Mouse (Mus musculus) neural tube, embryonic 15.5 days (tissue): ENCODE measurements around the gene Cntd1. TPM values are rescaled to one million over a fixed set of nuclear protein-coding genes. Genes with fewer than 3 reads are reported as not detected.

ENCODE experiments used
- ATAC-seq: fragments of 200-750 bp; cut with Nextera tagmentation; 2 replicates; pipeline ENCODE4 v1.8.0; 2017; ENCODE audit warnings: mild to moderate bottlenecking, moderate TSS enrichment, moderate library complexity; ENCODE audit not compliant: low FRiP score
- H3K27ac ChIP-seq: fragments of 300-500 bp; sonication (generic); replicated peaks from 2 replicates; pipeline ENCODE4 v1.5.1; 2015; ENCODE audit warnings: mild to moderate bottlenecking, inconsistent platforms
- H3K27me3 ChIP-seq: fragments of 300-500 bp; sonication (generic); replicated peaks from 2 replicates; pipeline ENCODE4 v1.6.1; 2015; ENCODE audit warnings: inconsistent platforms
- H3K36me3 ChIP-seq: fragments of 300-500 bp; sonication (generic); 2 replicates; pipeline ENCODE4 v1.6.1; 2015; ENCODE audit warnings: inconsistent platforms
- H3K4me1 ChIP-seq: fragments of 300-500 bp; sonication (generic); 2 replicates; pipeline ENCODE4 v1.6.1; 2015; ENCODE audit warnings: inconsistent platforms
- H3K4me2 ChIP-seq: fragments of 300-500 bp; sonication (generic); 2 replicates; pipeline ENCODE4 v1.6.1; 2015; ENCODE audit warnings: inconsistent platforms, mild to moderate bottlenecking, moderate library complexity
- H3K4me3 ChIP-seq: fragments of 300-500 bp; sonication (generic); replicated peaks from 2 replicates; pipeline ENCODE4 v1.5.1; 2015; ENCODE audit warnings: mild to moderate bottlenecking, inconsistent platforms
- H3K9ac ChIP-seq: fragments of 300-500 bp; sonication (generic); replicated peaks from 2 replicates; pipeline ENCODE4 v1.6.1; 2015; ENCODE audit warnings: mild to moderate bottlenecking, inconsistent platforms
- H3K9me3 ChIP-seq: fragments of 300-500 bp; sonication (generic); replicated peaks from 2 replicates; pipeline ENCODE4 v1.6.1; 2016; ENCODE audit warnings: inconsistent platforms
- WGBS: fragments of 180-500 bp; shearing (Covaris S2); methylation state at CpG from one replicate; pipeline ENCODE4 v1.1.7; 2015; ENCODE audit warnings: mixed read lengths; 5-methylcytosine and 5-hydroxymethylcytosine counted together
- polyA plus RNA-seq: library from polyadenylated mRNA; unstranded; fragments of >200 nt; fragmentation: Nextera tagmentation; extraction: Ambion mirVana; gene quantifications from 2 replicates; pipeline ENCODE4 v1.2.1, GENCODE M21; 2015

Cntd1 gene
- polyA plus RNA-seq, 1 experiment from 2014 or later = 0.77 TPM

DNA sequence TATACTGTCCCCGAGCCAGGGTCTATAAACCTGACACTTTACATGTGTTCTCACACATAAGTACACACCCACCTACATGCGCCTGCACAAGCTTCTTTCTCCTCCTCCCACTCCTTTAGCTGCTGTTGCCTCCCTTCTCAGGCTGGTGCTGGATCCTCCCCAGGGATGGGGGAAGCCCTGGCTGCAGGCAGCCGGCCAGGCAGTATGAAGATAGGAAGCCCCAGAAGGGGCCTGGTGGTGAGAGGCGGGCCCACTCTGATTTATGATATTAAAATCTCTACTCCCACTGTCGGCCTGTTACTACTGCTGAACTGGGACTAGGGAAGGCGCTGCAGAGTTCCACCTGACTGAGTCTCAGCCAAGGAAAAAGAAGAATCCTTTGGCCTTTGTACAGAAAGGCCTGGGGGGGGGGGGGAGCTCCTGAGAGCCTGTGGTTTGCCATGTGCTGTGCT lies 19.5 kb upstream of the Cntd1 start:
- Histone ChIP-seq H3K9ac (no peak overlapping the region), H3K4me1 (peaks cover 46% of the 10 kb centered on the region), H3K4me3 (no peak overlapping the region), H3K27ac (peak overlapping the region; percentile 34; the same call in 1 of the 2 replicates), H3K4me2 (peak overlapping the region; percentile 93), H3K27me3 (peaks cover 31% of the 10 kb centered on the region), H3K9me3 (no peaks in the 10 kb centered on the region), H3K36me3 (peaks cover 21% of the 10 kb centered on the region)
- 23% methylated on average over 6 of the region's 6 CpGs for WGBS
- no peak for ATAC-seq

DNA sequence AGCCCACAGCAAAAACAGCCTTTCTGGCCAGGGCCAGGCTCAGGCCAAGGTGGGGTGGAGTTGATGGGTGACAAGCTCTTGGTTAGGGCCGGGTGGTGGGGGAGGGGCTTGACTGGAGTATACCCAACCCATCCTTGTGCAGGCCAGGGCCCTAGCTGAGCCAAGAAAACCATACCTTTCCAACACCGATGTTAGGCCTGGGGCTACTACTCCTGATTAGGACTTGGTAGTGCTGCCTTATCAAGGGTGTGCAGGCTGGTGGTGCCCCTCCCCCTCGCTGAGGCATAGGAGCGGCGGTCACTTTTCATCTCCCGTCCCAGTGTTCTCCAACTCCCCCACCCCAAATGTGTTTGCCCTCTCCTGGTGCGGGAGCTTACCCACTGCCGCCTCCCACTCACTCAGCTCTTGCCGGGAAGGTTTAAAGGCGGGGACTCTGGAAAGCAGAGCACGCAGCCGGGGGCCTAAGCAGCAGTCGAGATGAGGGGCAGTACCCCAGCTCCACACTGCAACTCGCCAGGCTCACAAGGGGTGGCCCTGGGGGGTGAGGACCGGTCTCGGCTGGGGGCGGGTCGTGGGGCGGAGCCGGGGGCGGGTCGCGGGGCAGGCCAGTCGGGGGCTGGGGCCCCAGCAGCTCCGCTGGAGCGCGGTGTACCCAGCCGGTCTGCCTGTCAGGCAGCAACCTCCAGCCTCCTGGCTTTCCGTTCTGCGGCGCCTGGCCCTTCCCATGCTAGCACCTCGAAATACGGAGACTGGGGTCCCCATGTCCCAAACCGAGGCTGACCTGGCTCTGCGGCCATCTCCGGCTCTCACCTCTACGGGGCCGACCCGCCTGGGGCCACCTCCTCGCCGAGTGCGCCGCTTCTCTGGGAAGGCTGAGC lies 18.6 kb upstream of the Cntd1 start, which contains the start of gene Wnk4:
Wnk4 (plus strand) TSS at position 620 of the 878 bp plus-strand sequence.
- Histone ChIP-seq H3K9ac (peak within 1 kb of the TSS; percentile 75), H3K36me3 (peaks cover 21% of the 10 kb centered on the region), H3K27me3 (peaks cover 38% of the 10 kb centered on the region), H3K27ac (peak within 1 kb of the TSS; percentile 34), H3K4me1 (peaks cover 47% of the 10 kb centered on the region), H3K4me3 (peak within 1 kb of the TSS; percentile 49), H3K9me3 (no peaks in the 10 kb centered on the region), H3K4me2 (peak within 1 kb of the TSS; percentile 93)
- ATAC-seq = peak; percentile 56
- under 1% methylated on average over 43 of the region's 43 CpGs for WGBS

DNA sequence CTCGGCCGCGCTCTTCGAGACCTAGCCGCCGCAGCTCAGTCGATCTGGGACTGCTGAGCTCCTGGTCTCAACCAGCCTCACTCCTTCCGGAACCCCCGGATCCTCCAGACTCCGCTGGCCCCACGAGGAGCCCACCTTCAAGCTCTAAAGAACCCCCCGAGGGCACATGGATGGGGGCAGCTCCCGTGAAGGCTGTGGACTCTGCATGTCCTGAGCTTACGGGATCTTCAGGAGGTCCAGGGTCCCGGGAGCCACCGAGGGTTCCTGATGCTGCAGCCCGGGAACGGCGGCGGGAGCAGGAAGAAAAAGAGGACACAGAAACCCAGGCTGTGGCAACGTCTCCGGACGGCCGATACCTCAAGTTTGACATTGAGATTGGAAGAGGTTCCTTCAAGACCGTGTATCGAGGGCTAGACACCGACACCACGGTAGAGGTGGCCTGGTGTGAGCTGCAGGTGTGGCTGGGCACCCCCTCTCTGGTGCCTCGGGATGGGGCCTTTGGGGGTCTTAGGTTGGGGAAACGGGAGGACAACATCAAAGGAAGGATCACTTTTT lies 17.9 kb upstream of the Cntd1 start:
- H3K4me2 ChIP-seq = peak overlapping the region; percentile 93
- H3K9me3 ChIP-seq = no peaks in the 10 kb centered on the region
- WGBS = under 1% methylated on average over 30 of the region's 30 CpGs
- H3K36me3 ChIP-seq = peaks cover 21% of the 10 kb centered on the region
- H3K4me3 ChIP-seq = peak overlapping the region; percentile 49
- H3K9ac ChIP-seq = peak overlapping the region; percentile 75
- peaks cover 43% of the 10 kb centered on the region for H3K27me3 ChIP-seq
- ATAC-seq = peak; percentile 21; the same call in 1 of the 2 replicates
- peaks cover 52% of the 10 kb centered on the region for H3K4me1 ChIP-seq
- peak overlapping the region; percentile 34; the same call in 1 of the 2 replicates for H3K27ac ChIP-seq

DNA sequence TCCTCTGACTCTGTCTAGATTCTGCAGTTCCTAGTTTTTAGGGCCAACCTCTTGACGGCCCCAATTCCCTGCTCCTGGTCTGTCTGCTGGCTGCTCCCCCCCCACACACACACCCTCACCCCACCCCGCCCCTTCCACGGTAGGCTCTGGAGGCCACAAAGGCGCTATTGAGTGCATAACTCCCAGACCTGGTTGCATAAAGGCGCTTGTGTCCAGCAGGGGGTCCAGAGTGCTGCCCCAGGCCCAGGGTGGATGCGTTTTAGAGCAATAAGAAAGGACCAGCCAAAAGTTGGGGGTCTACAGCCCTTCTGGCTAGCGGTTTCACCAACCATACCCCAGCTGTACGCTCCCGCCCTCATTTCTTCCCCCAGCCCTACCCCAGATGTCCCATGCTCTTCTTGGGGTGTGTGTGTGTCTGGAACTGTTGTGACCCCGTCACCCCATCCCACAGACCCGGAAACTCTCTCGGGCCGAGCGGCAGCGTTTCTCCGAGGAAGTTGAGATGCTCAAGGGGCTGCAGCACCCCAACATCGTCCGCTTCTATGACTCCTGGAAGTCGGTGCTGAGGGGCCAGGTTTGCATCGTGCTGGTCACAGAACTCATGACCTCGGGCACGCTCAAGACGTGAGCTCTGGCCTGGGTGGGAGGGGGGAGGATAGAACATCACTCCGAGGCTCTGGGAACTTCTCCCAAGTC lies 16.4 kb upstream of the Cntd1 start:
- no peak overlapping the region for H3K9ac ChIP-seq
- H3K27me3 ChIP-seq = peaks cover 52% of the 10 kb centered on the region
- 1% methylated on average over 24 of the region's 24 CpGs for WGBS
- no peak for ATAC-seq
- H3K27ac ChIP-seq = no peak overlapping the region
- peak overlapping the region; percentile 34 for H3K4me2 ChIP-seq
- H3K36me3 ChIP-seq = peaks cover 13% of the 10 kb centered on the region
- no peaks in the 10 kb centered on the region for H3K9me3 ChIP-seq
- H3K4me3 ChIP-seq = peak overlapping the region; percentile 17
- H3K4me1 ChIP-seq = peaks cover 52% of the 10 kb centered on the region

DNA sequence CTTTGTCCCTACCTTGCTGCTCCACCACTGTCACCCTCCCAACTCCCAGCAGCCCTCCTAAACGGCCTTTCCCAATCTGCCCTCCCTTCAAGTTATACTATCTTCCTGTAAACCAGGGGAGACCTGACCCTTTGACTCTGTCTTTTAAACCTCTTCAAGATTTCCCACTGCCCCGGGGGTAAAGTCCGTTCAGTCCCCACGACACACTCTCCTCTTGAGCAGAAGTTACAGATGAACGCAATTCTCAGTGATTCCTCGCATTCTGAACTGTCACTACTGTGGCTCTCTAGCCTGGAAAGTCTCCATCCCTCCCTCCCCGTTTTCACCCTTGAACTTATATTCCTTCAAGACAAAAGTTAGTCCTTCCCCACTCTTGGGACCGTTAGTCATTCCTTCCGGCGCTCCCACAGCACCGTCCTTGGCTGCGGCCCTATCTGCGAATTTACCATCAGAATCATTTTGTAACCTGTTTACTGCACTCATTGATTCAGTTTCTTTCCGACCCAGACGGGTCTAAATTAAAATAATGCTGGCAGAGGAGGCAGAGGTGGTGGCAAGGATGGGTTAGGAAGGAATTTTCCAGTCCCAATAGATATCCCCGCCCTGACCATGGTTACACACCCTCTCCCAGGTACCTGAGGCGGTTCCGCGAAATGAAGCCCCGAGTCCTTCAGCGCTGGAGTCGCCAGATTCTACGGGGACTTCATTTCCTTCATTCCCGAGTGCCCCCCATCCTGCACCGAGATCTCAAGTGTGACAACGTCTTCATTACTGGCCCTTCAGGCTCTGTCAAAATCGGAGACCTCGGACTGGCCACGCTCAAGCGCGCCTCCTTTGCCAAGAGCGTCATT lies 15.4 kb upstream of the Cntd1 start:
- Histone ChIP-seq H3K36me3 (peaks cover 7% of the 10 kb centered on the region), H3K4me1 (peaks cover 52% of the 10 kb centered on the region), H3K4me3 (no peak overlapping the region), H3K9ac (no peak overlapping the region), H3K9me3 (no peaks in the 10 kb centered on the region), H3K27ac (no peak overlapping the region), H3K27me3 (peaks cover 55% of the 10 kb centered on the region), H3K4me2 (no peak overlapping the region)
- 4% methylated on average over 32 of the region's 32 CpGs for WGBS
- no peak for ATAC-seq

DNA sequence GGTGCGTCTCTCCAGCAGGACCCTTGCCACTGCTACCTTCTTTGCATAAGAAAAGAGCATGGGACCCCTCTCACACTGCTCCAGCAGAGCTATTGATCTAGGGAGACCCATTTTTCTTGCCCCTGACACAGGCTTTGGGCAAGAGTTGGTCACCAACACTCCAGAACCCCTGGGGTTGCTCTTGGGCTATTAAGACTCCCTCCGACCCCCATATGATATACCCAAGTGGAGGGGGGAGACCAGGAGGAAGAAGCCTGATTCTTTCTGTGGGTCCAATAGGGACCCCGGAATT lies 14.9 kb upstream of the Cntd1 start:
- Histone ChIP-seq H3K4me3 (no peak overlapping the region), H3K9me3 (no peaks in the 10 kb centered on the region), H3K27ac (no peak overlapping the region), H3K4me2 (no peak overlapping the region), H3K9ac (no peak overlapping the region), H3K27me3 (peaks cover 55% of the 10 kb centered on the region), H3K36me3 (0 out of 2 replicates have a peak, but pooled peaks cover 4% of the 10 kb centered on the region), H3K4me1 (peaks cover 52% of the 10 kb centered on the region)
- no peak for ATAC-seq
- 8% methylated on average over 3 of the region's 3 CpGs for WGBS

DNA sequence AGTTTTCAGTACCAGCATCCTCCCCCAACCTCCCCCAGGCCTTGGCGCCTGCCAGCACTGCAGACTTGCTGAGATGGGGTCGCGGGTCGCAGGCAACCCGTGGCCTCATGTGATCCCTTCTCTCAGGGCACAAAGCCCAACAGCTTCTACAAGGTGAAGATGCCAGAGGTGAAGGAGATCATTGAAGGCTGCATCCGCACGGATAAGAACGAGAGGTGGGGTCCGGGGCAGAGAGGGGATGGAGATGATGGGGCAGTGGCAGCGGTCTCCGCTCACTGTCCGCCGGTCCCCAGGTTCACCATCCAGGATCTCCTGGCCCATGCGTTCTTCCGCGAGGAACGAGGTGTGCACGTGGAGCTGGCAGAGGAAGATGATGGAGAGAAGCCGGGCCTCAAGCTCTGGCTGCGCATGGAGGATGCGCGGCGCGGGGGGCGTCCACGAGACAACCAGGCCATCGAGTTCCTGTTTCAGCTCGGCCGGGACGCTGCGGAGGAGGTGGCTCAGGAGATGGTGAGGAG lies 13.8 kb upstream of the Cntd1 start:
- 3% methylated on average over 31 of the region's 31 CpGs for WGBS

DNA sequence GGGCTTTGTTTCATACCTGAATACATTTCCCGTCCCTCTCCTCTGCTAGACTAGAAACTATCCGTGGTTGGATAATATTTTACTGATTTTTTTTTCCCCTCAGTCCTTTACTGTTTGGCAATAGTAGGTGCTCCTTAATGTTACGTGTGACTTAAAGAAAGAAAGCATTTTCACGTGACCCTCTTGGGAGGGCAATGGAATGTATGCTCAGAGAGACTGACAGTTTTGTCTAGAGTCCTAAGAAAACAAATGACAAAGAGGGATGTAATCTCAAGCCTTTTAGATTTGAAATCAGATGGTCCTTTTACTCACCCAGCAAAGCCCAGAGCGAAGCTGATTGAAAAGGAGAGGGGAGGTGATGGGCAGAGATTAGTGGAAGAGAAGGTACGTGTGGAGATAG lies 12.9 kb upstream of the Cntd1 start:
- peaks cover 36% of the 10 kb centered on the region for H3K4me1 ChIP-seq
- H3K27ac ChIP-seq = no peak overlapping the region
- H3K9me3 ChIP-seq = no peaks in the 10 kb centered on the region
- peak overlapping the region; percentile 36; the same call in 1 of the 2 replicates for H3K4me3 ChIP-seq
- H3K4me2 ChIP-seq = peak overlapping the region; percentile 62; the same call in 1 of the 2 replicates
- peaks cover 49% of the 10 kb centered on the region for H3K27me3 ChIP-seq
- no peak overlapping the region for H3K9ac ChIP-seq
- ATAC-seq = no peak
- H3K36me3 ChIP-seq = no peaks in the 10 kb centered on the region
- WGBS = 30% methylated on average over 6 of the region's 6 CpGs

More for the DNA sequence above, 13.8 kb upstream of the Cntd1 start:
- no peak overlapping the region for H3K27ac ChIP-seq
- 0 out of 2 replicates have a peak overlapping the region, but pooled peaks have one; percentile 20 for H3K9ac ChIP-seq
- H3K9me3 ChIP-seq = no peaks in the 10 kb centered on the region
- no peak for ATAC-seq
- peaks cover 52% of the 10 kb centered on the region for H3K27me3 ChIP-seq
- H3K4me2 ChIP-seq = peak overlapping the region; percentile 62
- no peaks in the 10 kb centered on the region for H3K36me3 ChIP-seq
- peak overlapping the region; percentile 36 for H3K4me3 ChIP-seq
- H3K4me1 ChIP-seq = peaks cover 45% of the 10 kb centered on the region

DNA sequence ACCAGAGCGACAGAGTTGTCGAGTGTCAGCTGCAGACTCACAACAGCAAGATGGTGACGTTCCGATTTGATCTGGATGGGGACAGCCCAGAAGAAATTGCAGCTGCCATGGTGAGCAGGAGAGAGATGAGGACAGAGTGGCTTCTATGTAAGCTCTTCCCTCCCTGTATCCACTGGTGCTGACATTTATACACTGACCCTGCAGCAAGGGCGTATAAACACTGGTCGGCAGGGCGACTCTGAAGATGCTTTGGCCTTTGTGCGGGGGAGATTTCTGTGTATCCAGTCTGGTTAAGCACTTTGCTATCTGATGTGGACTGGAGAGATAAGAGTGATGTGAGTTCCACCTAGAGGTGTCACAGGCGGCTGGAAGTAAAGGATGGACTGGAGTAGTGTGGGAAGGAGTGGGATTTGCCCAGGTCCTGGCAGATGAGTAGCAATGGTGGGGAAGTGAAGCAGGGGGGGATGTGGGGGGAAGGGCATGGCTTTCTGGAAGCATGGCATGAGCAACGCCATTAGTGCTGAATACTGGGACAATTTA lies 9.2 kb upstream of the Cntd1 start:
- no peaks in the 10 kb centered on the region for H3K9me3 ChIP-seq
- peak overlapping the region; percentile 34 for H3K4me2 ChIP-seq
- peaks cover 13% of the 10 kb centered on the region for H3K4me1 ChIP-seq
- no peak overlapping the region; the same call in 1 of the 2 replicates for H3K27ac ChIP-seq
- 38% methylated on average over 10 of the region's 10 CpGs for WGBS
- 0 out of 2 replicates have a peak overlapping the region, but pooled peaks have one; percentile 20 for H3K9ac ChIP-seq
- ATAC-seq = no peak
- H3K36me3 ChIP-seq = no peaks in the 10 kb centered on the region
- peaks cover 23% of the 10 kb centered on the region for H3K27me3 ChIP-seq
- no peak overlapping the region for H3K4me3 ChIP-seq

DNA sequence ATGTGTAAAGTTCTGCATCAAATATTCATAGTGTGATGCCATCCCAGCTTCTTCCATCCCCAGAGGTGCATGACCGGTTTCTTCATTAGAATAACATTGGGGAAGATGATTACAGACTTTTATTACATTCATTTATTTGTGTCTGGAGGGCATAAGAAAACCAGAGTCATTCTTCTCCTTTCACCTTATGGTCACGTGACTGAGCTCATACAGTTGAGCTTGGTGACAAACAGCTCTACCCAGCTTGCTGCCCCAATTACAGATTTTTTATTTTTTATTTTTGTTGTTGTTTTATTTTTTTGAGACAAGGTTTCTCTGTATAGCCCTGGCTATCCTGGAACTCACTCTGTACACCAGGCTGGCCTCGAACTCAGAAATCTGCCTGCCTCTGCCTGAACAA lies 6.4 kb upstream of the Cntd1 start:
- WGBS = 76% methylated on average over 3 of the region's 3 CpGs

More for the DNA sequence above, 6.4 kb upstream of the Cntd1 start:
- Histone ChIP-seq H3K9ac (no peak overlapping the region), H3K9me3 (no peaks in the 10 kb centered on the region), H3K36me3 (no peaks in the 10 kb centered on the region; the same call in 1 of the 2 replicates), H3K4me3 (no peak overlapping the region), H3K27ac (no peak overlapping the region), H3K4me1 (peaks cover 17% of the 10 kb centered on the region), H3K4me2 (no peak overlapping the region), H3K27me3 (0 out of 2 replicates have a peak, but pooled peaks cover 3% of the 10 kb centered on the region)
- ATAC-seq = no peak
